Mouse (Mus musculus) gastrocnemius, postnatal 36 days (tissue): ENCODE data around the gene Bcl2. TPM values are rescaled to one million over a fixed set of nuclear protein-coding genes. Genes with fewer than 3 reads are reported as not detected.

Source experiments
- DNase-seq, 2 experiments: peaks; one replicate each; pipeline ENCODE4 v3.0.0; 2022
- intact Hi-C: fragments of 180-260 bp; cut with DNase I; formaldehyde crosslinking; loops from one replicate; pipeline ENCODE4 v1.15.1; 2025
- total RNA-seq, 2 experiments: library from RNA; stranded (reverse); gene quantifications; 2 replicates each; pipeline ENCODE4 v1.2.3; 2021

Bcl2 gene
- total RNA-seq, 2 experiments from 2014 or later: 1.5 to 1.7 TPM

DNA sequence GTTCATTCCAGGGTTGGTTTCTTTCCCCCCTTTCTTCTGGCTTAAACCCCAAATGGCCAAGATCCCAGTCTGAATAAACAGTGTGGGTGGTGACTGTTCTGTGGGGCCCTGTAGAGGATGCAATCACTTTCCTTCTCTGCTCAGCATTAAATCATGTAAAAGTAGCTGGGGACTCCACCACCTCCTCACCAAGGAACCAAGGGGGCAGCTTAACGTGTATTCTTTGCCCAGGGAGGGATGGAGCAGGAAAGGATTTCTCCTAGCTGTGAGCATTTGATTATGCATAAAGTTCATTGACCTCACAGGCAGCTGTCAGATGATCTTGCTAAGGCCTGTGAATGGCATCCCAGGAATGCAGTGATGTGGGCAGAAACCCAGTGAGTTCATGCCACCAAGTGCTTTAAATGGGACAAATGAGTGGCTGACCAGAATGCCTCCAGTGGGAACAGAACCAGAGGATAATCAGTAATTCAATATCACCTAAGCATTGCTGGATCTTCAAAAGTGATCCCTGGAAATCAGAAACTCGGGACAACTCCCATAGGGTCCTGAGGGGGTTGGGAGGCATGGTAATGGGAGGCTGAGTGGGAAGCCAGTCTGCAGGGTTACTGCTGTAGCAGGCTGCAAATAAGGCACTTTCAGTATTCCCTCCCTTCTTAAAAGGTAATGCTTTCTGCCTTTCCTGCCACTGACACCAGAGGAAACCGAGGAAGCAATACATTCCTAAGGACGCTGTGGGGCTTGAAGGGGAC is 84.0 kb downstream of the Bcl2 start:
- intact Hi-C loops: loop anchor here (5.0 kb wide), 1 partner anchor 82 kb away; the partner anchor contains the start of gene Bcl2
- peak in 1 of 2 experiments; percentile 17 for DNase-seq

DNA sequence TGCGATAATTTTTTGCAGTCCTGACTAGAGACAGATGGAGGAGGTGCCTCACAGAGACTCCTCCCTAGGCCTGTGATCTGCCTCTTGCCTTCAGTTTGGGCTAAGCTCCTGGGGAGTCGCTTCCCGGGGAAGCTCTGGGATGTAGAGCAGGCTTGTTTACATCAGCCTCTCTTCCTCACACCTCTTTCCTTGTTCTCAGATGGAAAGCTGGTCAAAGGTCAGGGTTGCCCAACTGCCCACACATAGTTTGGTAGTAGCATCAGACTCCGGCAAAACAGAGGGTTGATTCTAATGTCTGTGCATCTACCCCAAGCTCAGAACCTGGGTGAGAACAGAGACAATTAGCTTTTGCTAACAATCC is 84.6 kb downstream of the Bcl2 start:
- intact Hi-C loops: no loop called here
- DNase-seq: peak in 1 of 2 experiments; percentile 18

- intact Hi-C loops: no loop called here
- peak in 1 of 2 experiments; percentile 26 for DNase-seq
Observed at GRCm38 (mm10) chr1:106628718-106629469, 85.2 kb downstream of the Bcl2 start.

DNA sequence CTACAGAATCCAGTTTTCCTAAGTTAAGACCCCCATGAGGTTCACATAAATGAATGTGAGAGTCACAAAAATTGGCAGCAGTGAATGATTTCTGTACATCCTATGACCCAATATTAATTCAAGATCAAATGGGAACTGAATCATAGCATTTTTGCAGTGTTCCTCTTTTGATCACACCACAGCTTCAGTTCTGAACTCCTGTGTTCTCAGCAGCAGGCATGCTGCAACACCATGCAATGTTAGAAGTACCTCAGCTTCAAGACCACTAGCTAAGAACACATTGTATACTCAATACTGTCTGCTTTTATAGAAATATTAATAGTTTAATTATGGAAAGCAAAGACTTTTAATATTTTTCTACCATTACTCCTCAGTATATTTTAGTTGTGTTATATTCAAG is 85.8 kb downstream of the Bcl2 start:
- intact Hi-C loops: no loop called here
- DNase-seq: no peak

GRCm38 (mm10) chr1:106627241-106627640 is 86.8 kb downstream of the Bcl2 start:
- no peak for DNase-seq
- intact Hi-C loops: no loop called here

DNA sequence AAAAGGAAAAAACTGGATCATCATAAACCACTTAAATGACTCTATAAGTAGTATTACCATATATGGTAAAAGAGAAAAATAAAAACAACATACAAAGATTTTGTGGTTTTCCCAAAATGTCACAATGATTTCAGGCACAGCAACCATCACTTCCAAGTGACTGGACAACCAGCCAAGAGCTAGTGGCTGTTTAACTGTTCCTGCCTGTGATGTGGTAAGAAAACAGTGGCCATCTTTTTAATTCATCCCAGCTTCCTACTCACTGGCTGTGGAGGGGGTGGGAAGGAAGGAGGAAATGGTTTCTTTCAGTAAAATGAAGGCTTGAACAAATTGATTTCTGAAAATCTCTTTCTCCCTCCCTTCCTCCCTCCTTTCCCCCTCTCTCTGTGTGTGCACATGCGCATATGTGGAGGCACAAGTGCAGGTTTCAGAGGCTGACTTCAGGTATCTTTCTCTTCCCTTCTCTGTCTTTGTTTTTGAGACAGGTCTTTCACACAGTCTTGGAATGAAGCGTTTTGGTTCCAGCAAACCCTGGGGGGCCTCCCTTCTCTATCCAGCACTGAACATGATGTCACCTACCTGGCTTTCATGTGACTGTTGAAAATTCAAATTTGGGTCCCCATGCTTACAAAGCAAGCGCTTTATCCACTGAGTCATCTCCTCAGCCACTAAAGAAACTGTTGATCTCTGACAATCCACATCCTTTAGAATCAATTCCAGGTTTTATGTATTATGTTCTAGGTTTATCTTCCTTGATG is 93.7 kb downstream of the Bcl2 start:
- intact Hi-C loops: no loop called here
- DNase-seq: no peak

GRCm38 (mm10) chr1:106618814-106619213 is 95.3 kb downstream of the Bcl2 start:
- intact Hi-C loops: no loop called here
- DNase-seq: no peak

- DNase-seq: no peak
- intact Hi-C loops: no loop called here
Observed at GRCm38 (mm10) chr1:106616955-106617354, 97.1 kb downstream of the Bcl2 start.

DNA sequence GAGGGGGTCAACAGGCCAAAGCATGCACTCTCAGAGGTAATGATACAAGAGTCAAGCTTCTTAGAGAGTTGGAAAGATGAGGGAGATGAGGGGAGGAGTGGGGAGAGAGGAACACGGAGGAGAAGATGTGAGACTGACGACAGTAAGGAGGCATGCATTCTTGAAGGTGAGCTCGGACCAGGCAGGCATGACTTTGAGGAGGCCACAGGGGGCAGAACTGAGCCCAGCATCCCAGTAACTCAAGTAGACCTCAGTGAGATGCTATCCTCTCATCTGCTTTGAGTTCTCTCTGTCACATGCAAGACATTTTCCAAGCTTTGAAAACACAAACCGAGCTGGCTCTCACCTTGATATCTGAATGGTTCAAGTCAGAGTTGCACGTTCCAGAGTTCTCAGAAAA is 100.7 kb downstream of the Bcl2 start:
- intact Hi-C loops: no loop called here
- no peak for DNase-seq

GRCm38 (mm10) chr1:106612166-106613031 is 101.7 kb downstream of the Bcl2 start:
- no peak for DNase-seq
- intact Hi-C loops: no loop called here

DNA sequence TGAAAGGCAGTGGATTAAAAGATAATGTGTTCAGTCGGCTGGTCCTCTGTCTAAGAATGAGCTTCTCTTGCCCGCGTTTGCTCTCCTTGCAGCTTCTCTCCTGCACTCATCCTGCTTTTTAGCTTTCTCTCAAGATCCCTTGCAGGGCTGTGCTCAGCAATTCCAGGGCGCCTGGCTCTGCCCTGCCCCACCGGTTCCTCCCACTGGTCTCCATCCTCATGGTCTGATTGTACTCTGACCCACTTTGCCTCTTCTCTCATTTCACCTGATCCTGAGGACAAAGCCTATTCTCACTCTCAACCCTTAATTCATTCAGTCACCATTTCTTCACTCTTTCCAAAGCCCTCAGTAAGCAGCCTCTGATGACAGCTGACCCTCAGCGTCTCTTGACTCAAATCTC is 102.8 kb downstream of the Bcl2 start:
- no peak for DNase-seq
- intact Hi-C loops: no loop called here

GRCm38 (mm10) chr1:106608098-106608778 is 105.8 kb downstream of the Bcl2 start:
- intact Hi-C loops: no loop called here
- no peak for DNase-seq

- DNase-seq: no peak
- intact Hi-C loops: no loop called here
Observed at GRCm38 (mm10) chr1:106606951-106607350, 107.1 kb downstream of the Bcl2 start.

GRCm38 (mm10) chr1:106603406-106603805 is 110.7 kb downstream of the Bcl2 start:
- intact Hi-C loops: no loop called here

DNA sequence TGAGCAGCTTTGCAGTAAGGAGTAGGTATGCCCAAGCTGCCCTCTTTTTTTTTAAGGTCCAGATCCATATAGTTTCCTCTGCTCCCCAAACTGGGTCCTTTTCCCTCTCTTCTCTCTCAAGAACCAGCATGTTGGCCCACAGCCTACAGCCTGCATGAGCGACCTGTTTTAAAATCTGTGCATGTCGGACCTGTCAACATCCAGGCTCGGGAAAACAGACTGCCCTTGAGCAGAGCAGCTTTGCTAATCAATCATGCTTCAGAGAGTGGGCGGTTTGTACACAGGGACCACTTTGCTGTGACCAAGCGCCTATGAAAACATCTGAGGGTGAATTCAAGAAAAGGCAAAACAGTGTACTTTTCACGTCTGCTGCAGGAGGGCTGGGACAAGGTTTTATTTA is 111.1 kb downstream of the Bcl2 start:
- DNase-seq: no peak
- intact Hi-C loops: no loop called here

More at GRCm38 (mm10) chr1:106603406-106603805, 110.7 kb downstream of the Bcl2 start:
- DNase-seq: no peak

DNA sequence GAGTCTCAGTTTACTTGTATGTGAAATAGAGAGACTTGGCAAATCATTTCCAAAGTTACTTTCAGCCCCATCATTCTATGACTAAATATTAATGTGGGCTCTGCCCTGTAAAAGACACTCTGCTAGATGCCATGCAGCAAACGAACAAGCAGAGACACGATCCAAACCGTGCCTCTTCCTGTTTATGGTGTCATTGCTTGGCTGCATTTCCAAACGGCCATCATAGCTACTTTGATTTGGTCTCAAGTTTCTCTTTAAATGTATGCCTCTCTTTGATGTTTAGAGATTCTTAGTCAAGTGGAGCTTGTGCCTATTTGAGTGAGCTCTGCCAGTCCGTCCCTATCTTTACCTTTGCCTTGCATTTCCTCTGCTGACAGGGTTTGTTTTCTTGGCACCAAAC is 111.5 kb downstream of the Bcl2 start:
- intact Hi-C loops: no loop called here
- DNase-seq: no peak

DNA sequence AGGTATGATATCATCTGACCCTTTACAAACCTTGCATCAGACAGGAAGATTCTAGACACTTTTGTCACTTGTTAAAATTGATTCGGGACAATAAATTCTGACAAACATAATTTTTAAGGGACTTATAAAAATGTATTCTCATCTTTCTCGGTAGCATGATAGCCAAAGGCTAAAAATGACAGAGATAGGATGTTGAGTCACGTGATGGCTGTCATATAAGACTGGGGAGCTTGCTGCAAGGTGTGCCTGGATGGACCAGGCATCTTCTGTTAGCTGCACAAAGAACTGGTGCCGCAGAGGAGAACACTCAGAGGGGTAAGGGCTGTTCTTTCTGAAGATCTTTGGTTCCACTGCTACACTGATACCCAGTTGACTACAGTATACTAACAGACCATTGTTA is 112.8 kb downstream of the Bcl2 start:
- intact Hi-C loops: no loop called here
- no peak for DNase-seq

GRCm38 (mm10) chr1:106600841-106601240 is 113.2 kb downstream of the Bcl2 start:
- no peak for DNase-seq
- intact Hi-C loops: no loop called here

- intact Hi-C loops: no loop called here
- no peak for DNase-seq
Observed at GRCm38 (mm10) chr1:106598292-106598583, 115.8 kb downstream of the Bcl2 start.
